Mouse (Mus musculus) spleen, adult 2 months (tissue): ENCODE data around the gene Akap8. TPM values are rescaled to one million over a fixed set of nuclear protein-coding genes. Genes with fewer than 3 reads are reported as not detected.
A peak's percentile ranks its signal among the peaks of the same experiment; 100 is the strongest.

Experiments
- DNase-seq, 2 experiments: peaks; one replicate each; pipeline versions ENCODE4 v3.0.0 to v3.0.0-alpha.2; 2012 to 2021; ENCODE audit warnings: low spot score in 2 of 2, low read depth in 1 of 2
- H3K27ac ChIP-seq: fragments of 200-500 bp; 2 replicates; pipeline ENCODE4 v1.5.1; 2012; ENCODE audit warnings: low read length, inconsistent platforms; ENCODE audit not compliant: insufficient read depth
- H3K27me3 ChIP-seq: fragments of 200-500 bp; 2 replicates; pipeline ENCODE4 v1.6.1; 2012; ENCODE audit warnings: mild to moderate bottlenecking, moderate library complexity, low read length, inconsistent platforms; ENCODE audit not compliant: control insufficient read depth, insufficient read depth
- H3K36me3 ChIP-seq: fragments of 200-500 bp; 2 replicates; pipeline ENCODE4 v1.6.1; 2012; ENCODE audit warnings: mild to moderate bottlenecking, low read length, inconsistent platforms; ENCODE audit not compliant: control insufficient read depth, insufficient read depth
- H3K4me1 ChIP-seq: fragments of 200-500 bp; 2 replicates; pipeline ENCODE4 v1.6.1; 2011; ENCODE audit warnings: inconsistent platforms; ENCODE audit not compliant: control insufficient read depth, insufficient read depth, insufficient read length
- H3K4me3 ChIP-seq: fragments of 200-500 bp; 2 replicates; pipeline ENCODE4 v1.5.1; 2011; ENCODE audit warnings: mild to moderate bottlenecking, inconsistent platforms; ENCODE audit not compliant: insufficient read depth, insufficient read length; ENCODE audit errors: extremely low read depth
- CTCF ChIP-seq: fragments of 200-500 bp; IDR thresholded peaks from 2 replicates; pipeline ENCODE4 v1.5.1; 2011; ENCODE audit warnings: mild to moderate bottlenecking, inconsistent platforms; ENCODE audit not compliant: insufficient read depth, insufficient read length, insufficient replicate concordance; ENCODE audit errors: extremely low read depth
- POLR2A ChIP-seq: fragments of 200-500 bp; IDR thresholded peaks from 2 replicates; pipeline ENCODE4 v1.6.1; 2011; ENCODE audit warnings: low read depth, low read length, inconsistent platforms
- WGBS: fragments of 180-500 bp; shearing (Covaris S2); methylation state at CpG from one replicate; pipeline ENCODE4 v1.1.7; 2018; 5-methylcytosine and 5-hydroxymethylcytosine counted together
- polyA plus RNA-seq: library from polyadenylated mRNA; depleted of rRNA; stranded (reverse); fragments of >200 nt; gene quantifications from 2 replicates; pipeline ENCODE4 v1.2.3, GENCODE M21; 2012

Gene Akap8
- polyA plus RNA-seq, 1 experiment: 105 TPM

GRCm38 (mm10) chr17:32327501-32327900 is 6.5 kb upstream of the Akap8 start:
- peaks cover 21% of the 10 kb centered on the region for H3K36me3 ChIP-seq
- H3K27ac ChIP-seq: no peak overlapping the region
- H3K4me1 ChIP-seq: no peaks in the 10 kb centered on the region
- DNase-seq: no peak
- H3K4me3 ChIP-seq: no peak overlapping the region
- H3K27me3 ChIP-seq: no peaks in the 10 kb centered on the region
- TF ChIP-seq POLR2A: no peak
- TF ChIP-seq CTCF: no peak

DNA sequence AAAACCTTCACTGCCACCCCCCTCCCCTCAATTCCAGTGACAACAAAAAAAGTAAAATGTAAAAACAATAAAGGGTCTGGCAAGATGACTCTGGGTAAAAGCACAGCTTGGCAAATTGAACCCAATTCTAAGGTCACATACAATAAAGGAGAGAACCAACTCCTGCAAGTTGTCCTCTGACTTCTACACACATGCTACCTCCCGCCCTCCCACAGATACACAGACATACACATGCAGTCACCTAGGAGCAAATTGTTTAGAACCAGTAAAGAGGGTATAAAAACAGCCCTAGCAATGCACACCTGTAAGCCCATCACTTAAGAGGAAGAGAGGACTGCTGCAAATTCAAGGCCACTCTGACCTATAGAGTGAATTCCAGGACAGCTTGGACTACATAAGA is 1.8 kb upstream of the Akap8 start:
- DNase-seq: no peak
- Histone ChIP-seq H3K36me3 (peaks cover 11% of the 10 kb centered on the region), H3K4me3 (no peak overlapping the region), H3K27ac (no peak overlapping the region), H3K4me1 (peaks cover 5% of the 10 kb centered on the region; the same call in 1 of the 2 replicates), H3K27me3 (no peaks in the 10 kb centered on the region)
- WGBS: 93% methylated on average over 1 of the region's 1 CpGs
- TF ChIP-seq POLR2A (no peak), CTCF (no peak)

- Histone ChIP-seq H3K27me3 (no peaks in the 10 kb centered on the region), H3K27ac (peak overlapping the region; percentile 87; the same call in 1 of the 2 replicates), H3K36me3 (peaks cover 14% of the 10 kb centered on the region), H3K4me3 (peak overlapping the region; percentile 79), H3K4me1 (peaks cover 5% of the 10 kb centered on the region; the same call in 1 of the 2 replicates)
- TF ChIP-seq POLR2A (no peak), CTCF (no peak)
- 35% methylated on average over 6 of the region's 6 CpGs for WGBS
- DNase-seq: no peak
Observed at GRCm38 (mm10) chr17:32321836-32322235, 798 bp upstream of the Akap8 start.

DNA sequence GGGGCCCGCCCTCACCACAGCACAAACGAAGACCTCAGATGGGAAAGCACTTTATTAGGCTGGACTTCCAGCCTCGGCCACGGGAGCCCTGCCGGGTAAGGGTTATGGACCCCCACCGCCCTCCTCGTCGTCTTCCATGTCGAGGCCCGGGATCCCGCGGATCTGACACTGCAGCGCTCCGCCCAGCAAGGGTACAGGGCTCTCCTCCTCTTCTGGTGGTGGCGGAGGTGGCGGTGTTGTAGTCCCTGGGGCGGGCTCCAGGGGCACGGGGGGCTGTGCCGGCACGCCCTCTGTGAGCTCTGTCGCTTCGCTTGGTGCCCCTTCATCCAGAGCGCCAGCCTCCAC is 324 bp upstream of the Akap8 start:
- H3K4me3 ChIP-seq: peak overlapping the region; percentile 79
- no peak for DNase-seq
- no peak for TF ChIP-seq POLR2A
- TF ChIP-seq CTCF: peak; percentile 6; the same call in 1 of the 2 replicates
- H3K4me1 ChIP-seq: peaks cover 5% of the 10 kb centered on the region; the same call in 1 of the 2 replicates
- no peaks in the 10 kb centered on the region for H3K27me3 ChIP-seq
- peak overlapping the region; percentile 87 for H3K27ac ChIP-seq
- WGBS: under 1% methylated on average over 23 of the region's 23 CpGs
- peaks cover 16% of the 10 kb centered on the region for H3K36me3 ChIP-seq

- no peak for TF ChIP-seq CTCF
- Histone ChIP-seq H3K4me1 (peaks cover 5% of the 10 kb centered on the region; the same call in 1 of the 2 replicates), H3K4me3 (peak overlapping the region; percentile 96), H3K36me3 (peaks cover 27% of the 10 kb centered on the region), H3K27me3 (no peaks in the 10 kb centered on the region), H3K27ac (peak overlapping the region; percentile 34)
- no peak for DNase-seq
- 0% methylated on average over 7 of the region's 7 CpGs for WGBS
Observed at GRCm38 (mm10) chr17:32319950-32320349, 1.1 kb downstream of the Akap8 start.

GRCm38 (mm10) chr17:32317708-32318107 is 3.3 kb downstream of the Akap8 start:
- TF ChIP-seq POLR2A (no peak), CTCF (no peak)
- no peak for DNase-seq
- Histone ChIP-seq H3K27ac (no peak overlapping the region), H3K27me3 (no peaks in the 10 kb centered on the region), H3K4me1 (peaks cover 5% of the 10 kb centered on the region; the same call in 1 of the 2 replicates), H3K4me3 (no peak overlapping the region), H3K36me3 (peaks cover 41% of the 10 kb centered on the region)
- 78% methylated on average over 3 of the region's 3 CpGs for WGBS

DNA sequence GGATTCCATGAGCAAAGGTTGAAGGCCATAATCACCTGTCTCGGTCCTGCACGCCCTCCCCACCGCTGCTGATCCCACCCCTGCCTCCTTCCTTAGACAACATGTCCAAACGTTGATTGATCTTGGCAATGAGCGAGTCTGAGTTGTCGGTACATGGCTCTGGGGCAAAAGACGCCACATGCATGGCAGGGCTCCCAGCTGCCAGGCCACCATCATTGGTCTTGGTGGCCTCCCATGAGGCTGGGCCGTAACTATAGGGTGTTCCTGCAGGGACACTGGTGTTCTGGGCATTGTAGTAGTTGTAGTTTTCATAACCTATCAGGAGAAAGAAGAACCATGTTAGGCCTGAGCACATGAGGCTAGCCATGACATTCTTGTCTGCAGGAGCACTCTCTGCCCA is 4.0 kb downstream of the Akap8 start:
- no peak overlapping the region for H3K4me3 ChIP-seq
- no peak for DNase-seq
- H3K27me3 ChIP-seq: no peaks in the 10 kb centered on the region
- TF ChIP-seq POLR2A (no peak), CTCF (no peak)
- peaks cover 5% of the 10 kb centered on the region; the same call in 1 of the 2 replicates for H3K4me1 ChIP-seq
- 94% methylated on average over 8 of the region's 8 CpGs for WGBS
- no peak overlapping the region for H3K27ac ChIP-seq
- H3K36me3 ChIP-seq: peaks cover 47% of the 10 kb centered on the region
